Mouse (Mus musculus) heart, postnatal 0 days (tissue): ENCODE results near the gene Tmem171.

ENCODE experiments used
- CTCF ChIP-seq: IDR thresholded peaks from 2 replicates; pipeline ENCODE4 v1.5.1; 2016; ENCODE audit warnings: antibody characterized with exemption, control low read depth, low read depth
- EP300 ChIP-seq: IDR thresholded peaks from 2 replicates; pipeline ENCODE4 v1.6.1; 2016; ENCODE audit warnings: antibody characterized with exemption, low read depth

DNA sequence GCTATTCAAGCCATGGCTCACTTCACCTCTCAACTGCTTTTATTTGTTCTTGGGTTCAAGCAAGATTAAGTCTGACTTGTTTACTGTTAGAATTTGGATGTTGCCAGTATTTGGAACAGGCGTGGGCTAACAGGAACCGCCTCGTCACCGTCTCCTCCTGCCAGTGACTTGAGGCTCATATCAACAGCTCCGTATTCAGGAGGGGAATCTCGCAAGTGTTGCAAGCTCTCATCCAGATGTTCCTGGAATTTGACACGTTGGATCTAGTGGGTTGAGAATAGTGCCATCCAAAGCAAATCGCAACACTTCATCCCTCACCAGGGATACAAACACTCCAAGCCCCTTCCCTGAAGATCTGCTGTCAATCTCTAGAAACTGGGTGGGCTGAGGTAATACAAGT is 15.6 kb upstream of the Tmem171 start:
- TF ChIP-seq EP300 (no peak), CTCF (no peak)
